Mouse (Mus musculus) stomach, embryonic 16.5 days (tissue): ENCODE results near the gene Nek1. TPM values are rescaled to one million over a fixed set of nuclear protein-coding genes. Genes with fewer than 3 reads are reported as not detected.

ENCODE experiments used
- ATAC-seq: fragments of 200-750 bp; cut with Nextera tagmentation; 2 replicates; pipeline ENCODE4 v1.8.0; 2017; ENCODE audit warnings: moderate number of reproducible peaks, moderate TSS enrichment; ENCODE audit not compliant: insufficient read depth, low FRiP score
- H3K27ac ChIP-seq: fragments of 300-500 bp; sonication (generic); 2 replicates; pipeline ENCODE4 v1.5.1; 2014; ENCODE audit warnings: low read length
- H3K27me3 ChIP-seq: fragments of 300-500 bp; sonication (generic); 2 replicates; pipeline ENCODE4 v1.6.1; 2014; ENCODE audit warnings: low read length, control low read depth, mixed read lengths; ENCODE audit not compliant: control insufficient read depth, insufficient read depth
- H3K36me3 ChIP-seq: fragments of 300-500 bp; sonication (generic); 2 replicates; pipeline ENCODE4 v1.6.1; 2014; ENCODE audit warnings: low read length; ENCODE audit not compliant: control insufficient read depth, insufficient read depth
- H3K4me1 ChIP-seq: fragments of 300-500 bp; sonication (generic); 2 replicates; pipeline ENCODE4 v1.6.1; 2014; ENCODE audit warnings: low read length, control low read depth, mixed read lengths; ENCODE audit not compliant: control insufficient read depth, insufficient read depth
- H3K4me2 ChIP-seq: fragments of 300-500 bp; sonication (generic); 2 replicates; pipeline ENCODE4 v1.6.1; 2014; ENCODE audit warnings: low read depth, low read length, mixed read lengths
- H3K4me3 ChIP-seq: fragments of 300-500 bp; sonication (generic); replicated peaks from 2 replicates; pipeline ENCODE4 v1.5.1; 2014; ENCODE audit warnings: mild to moderate bottlenecking, low read length
- H3K9ac ChIP-seq: fragments of 300-500 bp; sonication (generic); 2 replicates; pipeline ENCODE4 v1.6.1; 2014; ENCODE audit warnings: low read length
- H3K9me3 ChIP-seq: fragments of 300-500 bp; sonication (generic); replicated peaks from 2 replicates; pipeline ENCODE4 v1.6.1; 2016; ENCODE audit warnings: low read length, control low read depth; ENCODE audit not compliant: control insufficient read depth
- WGBS: fragments of 180-500 bp; shearing (Covaris S2); extraction: QIAGEN DNeasy Blood & Tissue Kit; methylation state at CpG from one replicate; pipeline ENCODE4 v1.1.7; 2014; 5-methylcytosine and 5-hydroxymethylcytosine counted together
- polyA plus RNA-seq: library from polyadenylated mRNA; unstranded; fragments of >200 nt; fragmentation: Nextera tagmentation; extraction: Ambion mirVana; gene quantifications from 2 replicates; pipeline ENCODE4 v1.2.1, GENCODE M21; 2015

Nek1 gene
- polyA plus RNA-seq, 1 experiment from 2014 or later: 17.9 TPM

- no peak overlapping the region for H3K9ac ChIP-seq
- WGBS: 83% methylated on average over 6 of the region's 6 CpGs
- ATAC-seq: no peak
- no peak overlapping the region for H3K4me2 ChIP-seq
- H3K4me3 ChIP-seq: no peak overlapping the region
- no peaks in the 10 kb centered on the region for H3K27me3 ChIP-seq
- no peak overlapping the region for H3K27ac ChIP-seq
- H3K36me3 ChIP-seq: no peaks in the 10 kb centered on the region
- no peaks in the 10 kb centered on the region for H3K4me1 ChIP-seq
- H3K9me3 ChIP-seq: no peaks in the 10 kb centered on the region
Measured at GRCm38 (mm10) chr8:61161461-61162185, 168.6 kb downstream of the Nek1 start.

DNA sequence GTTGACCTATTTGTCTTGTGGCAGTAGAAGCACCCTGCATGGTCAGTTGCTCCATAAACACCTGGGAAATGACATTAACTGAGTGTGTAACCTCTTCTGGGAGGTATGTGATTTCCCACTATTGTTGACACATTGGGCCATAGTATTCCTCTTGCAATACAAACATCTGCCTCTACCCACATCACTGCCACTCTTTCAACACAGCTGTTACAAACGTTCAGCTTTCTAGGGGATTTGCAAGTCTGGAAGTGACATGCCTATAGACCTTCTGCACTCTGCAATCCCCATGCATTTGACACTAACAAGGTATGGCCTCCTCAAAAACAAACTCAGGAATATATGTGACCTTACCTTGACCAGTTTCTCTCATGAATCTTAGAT lies 169.2 kb downstream of the Nek1 start:
- Histone ChIP-seq H3K4me3 (no peak overlapping the region), H3K4me1 (no peaks in the 10 kb centered on the region), H3K27me3 (no peaks in the 10 kb centered on the region), H3K27ac (no peak overlapping the region), H3K4me2 (no peak overlapping the region), H3K9ac (no peak overlapping the region), H3K9me3 (no peaks in the 10 kb centered on the region), H3K36me3 (no peaks in the 10 kb centered on the region)
- no peak for ATAC-seq
- WGBS: 42% methylated on average over 1 of the region's 1 CpGs

GRCm38 (mm10) chr8:61171546-61171945 lies 178.6 kb downstream of the Nek1 start:
- Histone ChIP-seq H3K4me1 (no peaks in the 10 kb centered on the region), H3K4me2 (no peak overlapping the region), H3K36me3 (no peaks in the 10 kb centered on the region), H3K27ac (no peak overlapping the region; the same call in 1 of the 2 replicates), H3K9me3 (no peaks in the 10 kb centered on the region), H3K4me3 (no peak overlapping the region), H3K9ac (no peak overlapping the region), H3K27me3 (no peaks in the 10 kb centered on the region)
- ATAC-seq: no peak
- WGBS: 68% methylated on average over 3 of the region's 3 CpGs

GRCm38 (mm10) chr8:61173921-61174492 lies 181.0 kb downstream of the Nek1 start:
- H3K4me2 ChIP-seq: no peak overlapping the region

DNA sequence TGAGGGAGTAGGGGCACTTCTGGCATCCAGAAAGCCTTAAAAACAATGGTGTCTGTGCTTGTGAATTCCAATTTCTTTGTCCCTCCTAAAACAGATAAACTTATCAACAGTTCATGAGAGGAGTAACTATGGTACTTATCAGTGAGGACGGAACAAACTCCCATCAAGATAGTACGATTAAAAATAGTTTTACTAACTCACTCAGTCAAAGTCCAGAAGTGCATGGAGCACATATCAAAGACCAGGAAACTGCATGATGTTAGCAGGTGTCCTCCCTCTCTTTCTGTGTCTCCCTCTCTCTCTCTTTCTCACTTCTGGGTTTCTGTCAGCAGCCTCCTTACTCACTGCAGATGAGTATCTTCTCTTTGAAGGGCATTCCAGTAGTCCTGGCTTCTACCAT lies 182.9 kb downstream of the Nek1 start:
- no peak for ATAC-seq
- 81% methylated on average over 2 of the region's 2 CpGs for WGBS
- no peaks in the 10 kb centered on the region for H3K27me3 ChIP-seq
- no peak overlapping the region for H3K4me2 ChIP-seq
- no peak overlapping the region for H3K9ac ChIP-seq
- no peaks in the 10 kb centered on the region for H3K36me3 ChIP-seq
- H3K4me3 ChIP-seq: no peak overlapping the region
- H3K9me3 ChIP-seq: no peaks in the 10 kb centered on the region
- H3K27ac ChIP-seq: no peak overlapping the region
- no peaks in the 10 kb centered on the region for H3K4me1 ChIP-seq

More at GRCm38 (mm10) chr8:61173921-61174492, 181.0 kb downstream of the Nek1 start:
- no peak for ATAC-seq
- no peaks in the 10 kb centered on the region for H3K9me3 ChIP-seq
- no peaks in the 10 kb centered on the region for H3K4me1 ChIP-seq
- no peaks in the 10 kb centered on the region for H3K36me3 ChIP-seq
- H3K27ac ChIP-seq: no peak overlapping the region
- no peak overlapping the region for H3K4me3 ChIP-seq
- H3K9ac ChIP-seq: no peak overlapping the region
- WGBS: 76% methylated on average over 7 of the region's 7 CpGs
- no peaks in the 10 kb centered on the region for H3K27me3 ChIP-seq

DNA sequence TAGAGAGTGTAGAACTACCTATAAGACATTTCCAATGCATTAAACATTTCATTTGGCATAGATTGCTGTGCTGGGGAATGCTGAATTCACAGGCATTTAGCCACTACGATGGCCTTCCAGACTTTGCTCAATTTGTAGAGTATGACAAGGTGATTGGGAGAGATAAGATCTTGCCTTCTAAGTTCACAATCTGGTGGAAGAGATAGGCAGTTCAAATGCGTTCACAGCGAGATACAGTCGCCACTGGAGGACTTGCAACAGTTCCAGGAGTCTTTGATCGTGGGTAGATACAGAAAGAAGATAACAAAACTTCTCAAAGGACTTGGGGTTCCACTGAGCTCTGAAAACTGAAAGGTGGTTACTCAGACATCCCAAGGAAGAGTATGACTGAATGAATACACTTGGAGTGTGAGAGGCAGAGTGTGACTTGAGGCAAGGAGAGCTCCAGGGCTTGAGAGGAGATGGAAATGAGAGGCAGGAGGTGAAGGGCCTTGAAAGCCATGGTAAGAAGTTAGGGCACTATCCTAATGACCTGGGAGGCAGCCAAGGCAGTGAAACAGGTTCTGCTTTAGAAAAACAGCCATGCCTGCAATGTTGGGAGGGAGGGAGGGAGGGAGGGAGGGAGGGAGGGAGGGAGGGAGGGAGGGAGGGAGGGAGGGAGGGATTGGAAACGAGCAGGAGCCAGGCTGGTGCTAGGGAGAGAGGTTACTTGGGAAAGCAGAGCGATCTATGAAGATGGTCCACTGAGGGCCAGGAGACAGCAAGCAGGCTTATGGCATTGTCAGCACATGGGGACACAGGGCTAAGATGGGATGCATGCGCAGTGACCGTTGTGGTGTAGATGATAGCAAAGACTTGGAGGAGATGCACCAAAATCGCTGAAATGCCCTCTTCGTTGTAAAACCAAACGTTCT lies 184.9 kb downstream of the Nek1 start:
- H3K27ac ChIP-seq: no peak overlapping the region
- H3K36me3 ChIP-seq: no peaks in the 10 kb centered on the region
- no peak for ATAC-seq
- H3K9me3 ChIP-seq: no peaks in the 10 kb centered on the region
- WGBS: 66% methylated on average over 12 of the region's 12 CpGs
- H3K4me2 ChIP-seq: no peak overlapping the region
- H3K9ac ChIP-seq: no peak overlapping the region
- H3K27me3 ChIP-seq: no peaks in the 10 kb centered on the region
- no peaks in the 10 kb centered on the region for H3K4me1 ChIP-seq
- no peak overlapping the region for H3K4me3 ChIP-seq

GRCm38 (mm10) chr8:61178594-61179140 lies 185.7 kb downstream of the Nek1 start:
- no peak for ATAC-seq
- no peaks in the 10 kb centered on the region for H3K9me3 ChIP-seq

More at GRCm38 (mm10) chr8:61178594-61179140, 185.7 kb downstream of the Nek1 start:
- H3K4me3 ChIP-seq: no peak overlapping the region
- H3K36me3 ChIP-seq: no peaks in the 10 kb centered on the region
- no peak overlapping the region for H3K27ac ChIP-seq
- H3K27me3 ChIP-seq: no peaks in the 10 kb centered on the region
- no peak overlapping the region for H3K4me2 ChIP-seq
- H3K4me1 ChIP-seq: no peaks in the 10 kb centered on the region
- H3K9ac ChIP-seq: no peak overlapping the region
- WGBS: 69% methylated on average over 11 of the region's 11 CpGs
